ENCODE assay signal across 13 mouse cellular contexts in the genomic region with DNA sequence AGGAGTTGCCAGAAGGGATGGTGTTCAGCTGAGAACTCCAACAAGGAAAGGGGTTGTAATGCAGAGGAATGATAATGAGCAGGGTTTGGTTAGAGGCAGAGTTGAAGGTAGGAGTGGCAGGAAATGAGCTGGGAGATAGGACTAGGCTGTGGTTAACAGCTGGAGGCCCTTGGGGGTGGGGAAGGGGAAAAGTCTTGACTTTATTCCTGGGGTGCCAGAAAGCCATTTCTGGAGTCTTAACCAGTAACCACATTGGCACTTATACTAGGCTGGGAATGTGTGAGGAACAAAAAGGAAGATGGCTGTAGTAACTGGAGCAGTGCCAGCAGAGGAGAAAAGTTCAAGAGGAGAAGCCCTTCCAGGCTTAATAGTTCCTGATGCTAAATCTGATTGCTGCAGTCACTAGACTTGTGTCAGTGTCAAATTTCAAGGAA. TPM values are rescaled to one million over a fixed set of nuclear protein-coding genes. Genes with fewer than 3 reads are reported as not detected.
DNase-seq lines count a peak whose midpoint lies in the region; ATAC-seq and TF ChIP-seq lines count a peak whose summit lies in the region.
"Had no signal": no experiment of that assay in that cellular context is flagged by ENCODE, and none has a peak within 500 bp of the region (broad histone marks: within the 10 kb centered on the region; RNA-seq: fewer than 3 reads in every experiment).

No protein-coding gene starts in this region.

- TF ChIP-seq EP300 in heart, adult 2 months (IDR thresholded peaks at IDR 0.05; ENCODE audit: insufficient read depth, low read depth, low read length), result no peak
- peak; percentile 36 to 69; a peak in 2 of 4 replicates for TF ChIP-seq EP300 in MEL (IDR thresholded peaks at IDR 0.05; ENCODE audit: low read depth in 1 of 2, low read length in 2 of 2)

- no peak for TF ChIP-seq RAD21 in MEL (IDR thresholded peaks at IDR 0.05; ENCODE audit: low read depth, low read length)

- TF ChIP-seq POLR2A in heart, adult 2 months (IDR thresholded peaks at IDR 0.05; ENCODE audit: insufficient read depth, low read depth, low read length), result no peak
- TF ChIP-seq POLR2A in MEL (IDR thresholded peaks at IDR 0.05; ENCODE audit: control insufficient read depth in 1 of 2, insufficient read depth in 1 of 2, low read depth in 1 of 2, low read length in 2 of 2, poor library complexity in 1 of 2) (no peak), myocyte (IDR thresholded peaks at IDR 0.05; ENCODE audit: insufficient read length, low read depth) (no peak)

- DNase-seq in heart, embryonic 10.5 days (ENCODE audit: low spot score), result no peak
- DNase-seq in heart, adult 2 months, result no peak
- DNase-seq in MEL (ENCODE audit: low read depth, low spot score), result peak; percentile 67
- peak; percentile 48 for DNase-seq in induced T-regulatory cell, adult 2 months (ENCODE audit: low read depth)
- DNase-seq in hindbrain, embryonic 10.5 days (ENCODE audit: low spot score), result no peak
- DNase-seq in right cerebral cortex, postnatal 4 days, result no peak
- DNase-seq: kidney, adult 11 months had no signal

- no peak overlapping the region for H3K9ac ChIP-seq in heart, adult 2 months (ENCODE audit: low read depth, low read length)
- no peak overlapping the region for H3K9ac ChIP-seq in MEL (ENCODE audit: control insufficient read depth, low read depth, low read length, poor library complexity, severe bottlenecking)
- H3K9ac ChIP-seq in hindbrain, embryonic 13.5 days, result no peak overlapping the region
- H3K9ac ChIP-seq: neural tube, embryonic 15.5 days had no signal

- H3K9me3 ChIP-seq in heart, embryonic 10.5 days, result no peaks in the 10 kb centered on the region
- no peaks in the 10 kb centered on the region for H3K9me3 ChIP-seq in MEL (replicated peaks; ENCODE audit: insufficient read depth, low read length)
- H3K9me3 ChIP-seq in hindbrain, embryonic 10.5 days, result no peaks in the 10 kb centered on the region
- H3K9me3 ChIP-seq in hindbrain, embryonic 13.5 days, result no peaks in the 10 kb centered on the region
- H3K9me3 ChIP-seq: neural tube, embryonic 15.5 days had no signal

- ATAC-seq in hindbrain, embryonic 13.5 days (ENCODE audit: low FRiP score), result no peak

- H3K4me1 ChIP-seq in heart, embryonic 10.5 days, result peaks cover 17% of the 10 kb centered on the region
- peaks cover 9% of the 10 kb centered on the region for H3K4me1 ChIP-seq in heart, adult 2 months (ENCODE audit: control insufficient read depth, insufficient read depth, low read length)
- peaks cover 19 to 27% of the 10 kb centered on the region in 2 experiments for H3K4me1 ChIP-seq in MEL (ENCODE audit: control insufficient read depth in 1 of 2, insufficient read depth in 2 of 2, low read length in 2 of 2)
- no peaks in the 10 kb centered on the region for H3K4me1 ChIP-seq in hindbrain, embryonic 10.5 days (replicated peaks)
- H3K4me1 ChIP-seq in hindbrain, embryonic 13.5 days (replicated peaks), result no peaks in the 10 kb centered on the region; the same call in 1 of the 2 replicates

- intact Hi-C loops in heart, adult 2 months (cut with DNase I), result no loop called here

- H3ac ChIP-seq in myocyte (ENCODE audit: control insufficient read depth, insufficient read length), result no peak overlapping the region

- peak overlapping the region; percentile 22; the same call in 1 of the 2 replicates for H3K27ac ChIP-seq in heart, embryonic 10.5 days
- H3K27ac ChIP-seq in heart, adult 2 months, result no peak overlapping the region
- peak overlapping the region; percentile 56 for H3K27ac ChIP-seq in MEL (ENCODE audit: control insufficient read depth, low read depth, low read length)
- H3K27ac ChIP-seq in hindbrain, embryonic 10.5 days, result no peak overlapping the region
- H3K27ac ChIP-seq in hindbrain, embryonic 13.5 days, result no peak overlapping the region
- H3K27ac ChIP-seq: neural tube, embryonic 15.5 days had no signal

- no peaks in the 10 kb centered on the region for H3K27me3 ChIP-seq in heart, embryonic 10.5 days (ENCODE audit: insufficient read depth, poor library complexity, severe bottlenecking)
- H3K27me3 ChIP-seq in heart, adult 2 months (ENCODE audit: control insufficient read depth, insufficient read depth, low read length), result no peaks in the 10 kb centered on the region
- no peaks in the 10 kb centered on the region for H3K27me3 ChIP-seq in MEL (ENCODE audit: control insufficient read depth in 1 of 2, insufficient read depth in 2 of 2, low read length in 2 of 2)
- no peaks in the 10 kb centered on the region for H3K27me3 ChIP-seq in myocyte (ENCODE audit: control insufficient read depth, insufficient read depth, insufficient read length)
- no peaks in the 10 kb centered on the region for H3K27me3 ChIP-seq in hindbrain, embryonic 10.5 days (ENCODE audit: insufficient read depth, poor library complexity, severe bottlenecking)
- H3K27me3 ChIP-seq in hindbrain, embryonic 13.5 days, result no peaks in the 10 kb centered on the region
- H3K27me3 ChIP-seq: CH12.LX; neural tube, embryonic 15.5 days had no signal

- 0 out of 2 replicates have a peak, but pooled peaks cover 2% of the 10 kb centered on the region for H3K36me3 ChIP-seq in heart, embryonic 10.5 days
- H3K36me3 ChIP-seq in heart, adult 2 months (ENCODE audit: control insufficient read depth, insufficient read depth, low read length), result peaks cover 2% of the 10 kb centered on the region
- H3K36me3 ChIP-seq in MEL (ENCODE audit: control insufficient read depth in 1 of 2, insufficient read depth in 2 of 2, low read length in 2 of 2) (peaks cover 0 to 30% of the 10 kb centered on the region in 2 experiments; a peak in 2 of 4 replicates), myocyte (ENCODE audit: control insufficient read depth, insufficient read depth) (peaks cover 8% of the 10 kb centered on the region)
- peaks cover 8% of the 10 kb centered on the region; the same call in 1 of the 2 replicates for H3K36me3 ChIP-seq in hindbrain, embryonic 10.5 days
- H3K36me3 ChIP-seq in hindbrain, embryonic 13.5 days, result peaks cover 9% of the 10 kb centered on the region

- TF ChIP-seq CTCF in heart, adult 2 months (IDR thresholded peaks at IDR 0.05), result no peak
- no peak for TF ChIP-seq CTCF in MEL (IDR thresholded peaks at IDR 0.05 in 2 of 3, conservative IDR thresholded peaks at IDR 0.05 in 1 of 3; ENCODE audit: control insufficient read depth in 1 of 3, insufficient read depth in 1 of 3, low read depth in 2 of 3, low read length in 3 of 3, poor library complexity in 1 of 3, severe bottlenecking in 1 of 3)

- peaks cover 1% of the 10 kb centered on the region; the same call in 1 of the 2 replicates for H3K79me2 ChIP-seq in heart, adult 2 months (replicated peaks; ENCODE audit: control insufficient read depth, insufficient read depth, low read length)
- no peaks in the 10 kb centered on the region for H3K79me2 ChIP-seq in MEL (ENCODE audit: control insufficient read depth, insufficient read depth, low read length, poor library complexity)
- H3K79me2 ChIP-seq in myocyte (ENCODE audit: control insufficient read depth, insufficient read depth), result peaks cover 7% of the 10 kb centered on the region

- H3K4me2 ChIP-seq in myocyte (ENCODE audit: low read depth), result peak overlapping the region; percentile 12
- H3K4me2 ChIP-seq in hindbrain, embryonic 13.5 days, result no peak overlapping the region
- H3K4me2 ChIP-seq: neural tube, embryonic 15.5 days had no signal

- no peak overlapping the region for H3K4me3 ChIP-seq in heart, embryonic 10.5 days
- H3K4me3 ChIP-seq in heart, adult 2 months, result no peak overlapping the region
- no peak overlapping the region for H3K4me3 ChIP-seq in MEL (ENCODE audit: control insufficient read depth in 1 of 2, insufficient read depth in 1 of 2, low read depth in 2 of 2, low read length in 2 of 2)
- H3K4me3 ChIP-seq in myocyte, result no peak overlapping the region
- no peak overlapping the region for H3K4me3 ChIP-seq in hindbrain, embryonic 10.5 days
- no peak overlapping the region for H3K4me3 ChIP-seq in hindbrain, embryonic 13.5 days
- H3K4me3 ChIP-seq: neural tube, embryonic 15.5 days had no signal

RNA-seq across cellular contexts. Expression of a gene that starts 7.4 kb away (rescaled TPM):
- 27.1 and 30.4 TPM in 2 replicates for polyA plus RNA-seq in heart, embryonic 10.5 days (2016; fragmentation: Nextera tagmentation; extraction: Ambion mirVana)
- total RNA-seq in heart, adult 2 months (2021), result 10 to 100 TPM; 19.1 to 19.3 TPM
- 17.0 and 21.7 TPM in 2 replicates for polyA plus RNA-seq in heart, adult 2 months (2012; rRNA removed)
- 4.9 and 5.6 TPM in 2 replicates for total RNA-seq in MEL (2012; rRNA removed)
- polyA plus RNA-seq in MEL (2012; ENCODE audit: insufficient read depth in 1 of 2, insufficient read length in 2 of 2, low read depth in 1 of 2, low replicate concordance in 2 of 2, missing spikeins in 1 of 2), result 10 to 100 TPM in 1 of 2 experiments, not detected in 1; 12.4 TPM
- 17.1 TPM for polyA plus RNA-seq in myocyte (2012; fragmentation: generic; extraction: Trizol)
- polyA plus RNA-seq in hindbrain, embryonic 10.5 days (2016; fragmentation: Nextera tagmentation; extraction: Ambion mirVana), result 47.2 and 48.2 TPM in 2 replicates
- polyA plus RNA-seq in hindbrain, embryonic 13.5 days (2015; fragmentation: Nextera tagmentation; extraction: Ambion mirVana), result 48.7 and 49.1 TPM in 2 replicates

RNA-seq across cellular contexts. Expression of a gene that starts 22.7 kb away (rescaled TPM):
- 0.20 TPM in 1 of 2 replicates, not detected in the other for polyA plus RNA-seq in heart, embryonic 10.5 days (2016; fragmentation: Nextera tagmentation; extraction: Ambion mirVana)
- total RNA-seq in heart, adult 2 months (2021), result not detected
- polyA plus RNA-seq in heart, adult 2 months (2012; rRNA removed), result 0.10 TPM in 1 of 2 replicates, not detected in the other
- total RNA-seq in MEL (2012; rRNA removed), result not detected in 2 replicates
- under 1 TPM in 1 of 2 experiments, not detected in 1; 0.07 TPM for polyA plus RNA-seq in MEL (2012; ENCODE audit: insufficient read depth in 1 of 2, insufficient read length in 2 of 2, low read depth in 1 of 2, low replicate concordance in 2 of 2, missing spikeins in 1 of 2)
- polyA plus RNA-seq in myocyte (2012; fragmentation: generic; extraction: Trizol), result not detected
- 0.14 and 0.36 TPM in 2 replicates for polyA plus RNA-seq in hindbrain, embryonic 10.5 days (2016; fragmentation: Nextera tagmentation; extraction: Ambion mirVana)
- polyA plus RNA-seq in hindbrain, embryonic 13.5 days (2015; fragmentation: Nextera tagmentation; extraction: Ambion mirVana), result 0.40 and 0.52 TPM in 2 replicates
- total RNA-seq: CH12.LX; heart, adult 8-10 months; left cerebral cortex, postnatal 36 days had no signal

RNA-seq across cellular contexts. Expression of a gene that starts 25.1 kb away (rescaled TPM):
- polyA plus RNA-seq in heart, embryonic 10.5 days (2016; fragmentation: Nextera tagmentation; extraction: Ambion mirVana), result 18.6 and 21.5 TPM in 2 replicates
- total RNA-seq in heart, adult 2 months (2021), result 1 to 10 TPM in 1 of 2 experiments, under 1 TPM in 1; 0.13 to 2.1 TPM
- 0.92 TPM in 1 of 2 replicates, not detected in the other for polyA plus RNA-seq in heart, adult 2 months (2012; rRNA removed)
- 20.6 and 30.2 TPM in 2 replicates for total RNA-seq in MEL (2012; rRNA removed)
- polyA plus RNA-seq in MEL (2012; ENCODE audit: insufficient read depth in 1 of 2, insufficient read length in 2 of 2, low read depth in 1 of 2, low replicate concordance in 2 of 2, missing spikeins in 1 of 2), result 10 to 100 TPM in 1 of 2 experiments, not detected in 1; 30.4 TPM
- not detected for polyA plus RNA-seq in myocyte (2012; fragmentation: generic; extraction: Trizol)
- 6.7 and 7.3 TPM in 2 replicates for polyA plus RNA-seq in hindbrain, embryonic 10.5 days (2016; fragmentation: Nextera tagmentation; extraction: Ambion mirVana)
- polyA plus RNA-seq in hindbrain, embryonic 13.5 days (2015; fragmentation: Nextera tagmentation; extraction: Ambion mirVana), result 1.3 and 1.8 TPM in 2 replicates
- total RNA-seq: CH12.LX; left cerebral cortex, postnatal 36 days had no signal

RNA-seq across cellular contexts. Expression of a gene that starts 32.3 kb away (rescaled TPM):
- polyA plus RNA-seq in heart, embryonic 10.5 days (2016; fragmentation: Nextera tagmentation; extraction: Ambion mirVana), result not detected in 2 replicates
- not detected for total RNA-seq in heart, adult 2 months (2021)
- polyA plus RNA-seq in heart, adult 2 months (2012; rRNA removed), result not detected in 2 replicates
- total RNA-seq in MEL (2012; rRNA removed), result not detected in 2 replicates
- polyA plus RNA-seq in MEL (2012; ENCODE audit: insufficient read depth in 1 of 2, insufficient read length in 2 of 2, low read depth in 1 of 2, low replicate concordance in 2 of 2, missing spikeins in 1 of 2), result not detected
- polyA plus RNA-seq in myocyte (2012; fragmentation: generic; extraction: Trizol), result not detected
- polyA plus RNA-seq in hindbrain, embryonic 10.5 days (2016; fragmentation: Nextera tagmentation; extraction: Ambion mirVana), result not detected in 2 replicates
- not detected in 2 replicates for polyA plus RNA-seq in hindbrain, embryonic 13.5 days (2015; fragmentation: Nextera tagmentation; extraction: Ambion mirVana)
- total RNA-seq: CH12.LX; heart, adult 8-10 months; left cerebral cortex, postnatal 36 days had no signal
- polyA plus RNA-seq: neural tube, embryonic 15.5 days had no signal

RNA-seq across cellular contexts. Expression of a gene that starts 45.6 kb away (rescaled TPM):
- not detected in 2 replicates for polyA plus RNA-seq in heart, embryonic 10.5 days (2016; fragmentation: Nextera tagmentation; extraction: Ambion mirVana)
- not detected for total RNA-seq in heart, adult 2 months (2021)
- not detected in 2 replicates for polyA plus RNA-seq in heart, adult 2 months (2012; rRNA removed)
- 0.04 TPM in 1 of 2 replicates, not detected in the other for total RNA-seq in MEL (2012; rRNA removed)
- polyA plus RNA-seq in MEL (2012; ENCODE audit: insufficient read depth in 1 of 2, insufficient read length in 2 of 2, low read depth in 1 of 2, low replicate concordance in 2 of 2, missing spikeins in 1 of 2), result under 1 TPM in 1 of 2 experiments, not detected in 1; 0.04 TPM
- not detected for polyA plus RNA-seq in myocyte (2012; fragmentation: generic; extraction: Trizol)
- polyA plus RNA-seq in hindbrain, embryonic 10.5 days (2016; fragmentation: Nextera tagmentation; extraction: Ambion mirVana), result not detected in 2 replicates
- not detected in 2 replicates for polyA plus RNA-seq in hindbrain, embryonic 13.5 days (2015; fragmentation: Nextera tagmentation; extraction: Ambion mirVana)
- total RNA-seq: CH12.LX; left cerebral cortex, postnatal 36 days had no signal
- polyA plus RNA-seq: neural tube, embryonic 15.5 days had no signal

Comparison
In these comparisons a context has a peak if more than half of its experiments do, and no peak if none do; other contexts are left out.
1. H3K27ac ChIP-seq: peak in heart, embryonic 10.5 days (single experiment) and MEL (single experiment); none in heart, adult 2 months (single experiment), hindbrain, embryonic 10.5 days (single experiment) and hindbrain, embryonic 13.5 days (single experiment).
2. DNase-seq: peak in MEL (single experiment) and induced T-regulatory cell, adult 2 months (single experiment); none in heart, embryonic 10.5 days (single experiment), heart, adult 2 months (0 of 2), hindbrain, embryonic 10.5 days (single experiment) and right cerebral cortex, postnatal 4 days (single experiment).